Mouse (Mus musculus) olfactory bulb, adult 2 months (tissue): ENCODE results near the gene Gabrp.

Source experiments
- CTCF ChIP-seq: fragments of 200-500 bp; IDR thresholded peaks from 2 replicates; pipeline ENCODE4 v1.5.1; 2012; ENCODE audit warnings: low read depth, mild to moderate bottlenecking, low read length, moderate library complexity; ENCODE audit not compliant: insufficient read depth
- POLR2A ChIP-seq: fragments of 200-500 bp; IDR thresholded peaks from 2 replicates; pipeline ENCODE4 v1.6.1; 2012; ENCODE audit warnings: mild to moderate bottlenecking, low read depth, low read length, moderate library complexity; ENCODE audit not compliant: insufficient read depth

- TF ChIP-seq CTCF (no peak), POLR2A (no peak)
Measured at GRCm38 (mm10) chr11:33579621-33580020, 862 bp upstream of the Gabrp start.
